Mouse (Mus musculus) spleen, postnatal 36 days (tissue): ENCODE data around the gene Olfr168.
"Not testable (repeated sequence)": the region's sequence is repeated elsewhere in the genome, so short reads cannot be mapped to it uniquely, and the experiment has no call there.

Source experiments
- DNase-seq, 2 experiments: peaks; one replicate each; pipeline ENCODE4 v3.0.0; 2022; ENCODE audit warnings: low spot score in 2 of 2, mixed read lengths in 1 of 2

Olfr168 gene

DNA sequence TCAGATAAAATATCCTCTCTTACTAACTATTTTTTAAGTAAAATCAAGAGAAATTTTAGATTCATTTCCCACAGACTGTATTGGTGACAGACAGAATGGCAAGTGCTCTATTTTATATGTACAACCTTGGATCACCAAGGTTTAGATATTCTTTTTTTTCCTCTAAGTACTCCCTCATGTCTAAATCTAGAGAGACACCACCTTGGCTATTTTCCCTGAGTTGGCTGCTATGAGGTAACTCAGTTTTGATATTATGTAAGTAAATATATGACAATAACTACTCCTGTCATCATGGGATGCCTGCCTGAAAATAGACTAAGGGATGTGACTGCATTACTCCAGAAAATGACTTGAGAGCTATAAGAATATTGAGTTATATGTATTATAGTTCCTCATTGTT lies at the start of gene Olfr168:
TSS of gene Olfr168 (minus strand) at position 101 of the 400 bp plus-strand sequence.
- no peak for DNase-seq

DNA sequence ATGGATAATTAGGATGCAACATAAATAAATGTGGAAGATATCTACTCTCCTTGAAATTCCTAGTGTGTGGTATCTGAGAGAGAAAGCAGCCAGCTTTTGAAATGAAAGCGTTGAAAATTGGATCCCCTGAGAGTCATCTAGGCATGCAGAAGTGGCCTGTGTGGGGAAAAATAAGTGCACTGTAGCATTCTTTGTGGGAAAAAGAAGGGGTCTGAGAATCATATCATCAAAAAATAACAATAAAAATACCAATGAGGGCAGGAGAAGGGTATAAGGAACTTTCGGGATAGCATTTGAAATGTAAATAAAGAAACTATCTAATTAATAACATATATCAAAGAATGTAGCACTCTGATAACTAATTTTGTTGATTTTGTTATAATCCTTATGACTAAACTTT lies 36.4 kb upstream of the Olfr168 start, which contains the start of gene Olfr169:
TSS of gene Olfr169 (minus strand) at position 101 of the 400 bp plus-strand sequence.
- DNase-seq = not testable (repeated sequence)

DNA sequence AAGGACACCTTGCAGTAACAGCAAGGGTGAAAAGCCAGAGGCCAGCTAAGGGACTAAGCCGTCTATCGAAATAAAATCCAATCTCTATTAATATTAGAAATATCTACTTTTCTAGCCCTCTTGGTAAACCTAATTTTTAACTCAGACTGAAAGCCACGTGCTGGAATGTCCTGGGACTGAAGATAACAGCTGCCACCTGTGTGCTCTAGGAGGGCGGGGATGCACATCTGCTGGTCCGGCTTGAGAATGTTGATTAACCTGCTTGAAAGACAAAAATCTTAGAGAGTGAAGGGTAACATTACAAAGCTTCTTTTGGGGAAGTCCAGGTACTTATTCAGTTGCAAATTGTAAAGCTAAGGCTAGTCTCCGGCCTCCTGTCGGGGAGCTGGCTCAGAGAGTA lies 18.1 kb upstream of the Olfr168 start:
- DNase-seq = not testable (repeated sequence)

DNA sequence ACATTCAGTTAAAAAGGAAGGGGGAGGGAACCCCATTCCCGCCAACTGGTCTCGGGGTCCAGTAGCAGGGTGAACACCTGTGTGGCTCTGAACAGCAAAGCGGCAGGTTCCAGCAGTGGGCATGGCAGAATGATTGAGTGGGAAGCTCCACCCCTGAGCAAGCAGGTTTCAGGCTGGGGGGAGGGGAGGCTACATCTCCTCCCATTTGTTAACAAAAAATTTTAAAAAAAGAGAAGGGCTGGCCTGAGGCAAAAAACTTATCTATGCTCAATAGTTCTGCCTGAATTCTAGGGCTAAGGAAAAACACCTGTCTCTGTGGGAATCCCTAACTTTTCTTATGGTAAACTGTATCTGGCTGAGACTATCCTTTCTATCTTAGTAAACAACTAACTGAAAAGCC lies 16.9 kb upstream of the Olfr168 start:
- DNase-seq = not testable (repeated sequence)

DNA sequence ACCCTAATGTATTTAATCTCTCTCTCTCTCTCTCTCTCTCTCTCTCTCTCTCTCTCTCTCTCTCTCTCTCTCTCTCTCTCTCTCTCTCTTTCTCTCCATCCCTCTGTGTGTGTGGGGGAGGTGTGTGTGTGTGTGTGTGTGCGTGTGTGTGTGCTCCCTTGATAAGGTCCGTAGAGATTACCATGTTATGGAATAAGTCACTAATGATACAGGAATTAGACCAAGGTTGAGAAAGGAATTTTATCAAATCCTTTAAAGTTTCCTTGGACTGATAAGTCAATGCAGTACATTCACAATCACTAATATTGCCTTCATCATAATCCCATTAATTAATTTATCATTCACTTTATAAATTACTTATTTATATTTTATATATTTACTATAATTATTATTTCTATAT lies 13.2 kb downstream of the Olfr168 start, which contains the start of gene Olfr167:
TSS of gene Olfr167 (minus strand) at position 101 of the 400 bp plus-strand sequence.
- DNase-seq = no peak

DNA sequence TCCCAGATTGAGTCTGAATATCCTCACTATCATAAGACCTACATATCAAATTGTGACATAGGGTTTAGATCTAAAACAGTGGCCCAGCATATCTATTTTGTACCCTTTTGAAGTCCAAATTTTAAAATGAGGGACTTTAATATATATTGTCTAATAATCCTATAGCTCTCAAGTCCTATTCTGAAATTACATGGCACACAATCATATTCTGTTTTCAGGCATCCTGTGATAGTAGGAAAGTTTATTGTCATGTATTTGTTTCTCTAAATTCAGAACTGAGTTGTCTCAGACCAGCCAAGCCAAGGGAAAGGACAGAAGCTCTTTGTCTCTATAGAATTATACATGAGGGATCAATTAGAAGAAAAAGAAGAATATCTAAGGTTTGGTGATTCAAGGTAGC lies 52.0 kb downstream of the Olfr168 start, which contains the start of gene Olfr166:
TSS of gene Olfr166 (plus strand) at position 301 of the 400 bp plus-strand sequence.
- no peak for DNase-seq
